ENCODE assay signal across 8 mouse cellular contexts in genomic region chr19:24300994-24301767, GRCm38 (mm10). TPM values are rescaled to one million over a fixed set of nuclear protein-coding genes. Genes with fewer than 3 reads are reported as not detected.
DNase-seq lines count a peak whose midpoint lies in the region; ATAC-seq and TF ChIP-seq lines count a peak whose summit lies in the region.

No protein-coding gene starts in this region.

- H3K36me3 ChIP-seq in limb, embryonic 14.5 days (ENCODE audit: control insufficient read depth, insufficient read depth, low read length): no peaks in the 10 kb centered on the region
- no peaks in the 10 kb centered on the region for H3K36me3 ChIP-seq in midbrain, embryonic 15.5 days (replicated peaks)

- TF ChIP-seq POLR2A in limb, embryonic 14.5 days (IDR thresholded peaks at IDR 0.05; ENCODE audit: borderline replicate concordance, extremely low read depth, insufficient read depth, insufficient read length): 0 out of 2 replicates have a peak, but pooled peaks have one; percentile 24

- WGBS in limb, embryonic 14.5 days: 8% methylated on average over 9 of the region's 9 CpGs
- under 1% methylated on average over 9 of the region's 9 CpGs for WGBS in midbrain, embryonic 15.5 days

- DNase-seq in 3T3-L1 (ENCODE audit: low read depth, low spot score): peak; percentile 86
- DNase-seq in adrenal gland, adult 2 months: peak; percentile 76
- DNase-seq in embryo, embryonic 9.5 days (ENCODE audit: extremely low spot score): peak; percentile 84
- DNase-seq in heart, adult 18-20 months: peak; percentile 57 to 82
- DNase-seq in kidney, adult 18-20 months: peak; percentile 60
- DNase-seq in limb, embryonic 14.5 days (ENCODE audit: low spot score): peak; percentile 67
- DNase-seq in spleen, adult 12 weeks (ENCODE audit: low spot score): peak; percentile 38

- H3K9me3 ChIP-seq in limb, embryonic 14.5 days (ENCODE audit: control insufficient read depth, low read length): no peaks in the 10 kb centered on the region
- H3K9me3 ChIP-seq in midbrain, embryonic 15.5 days: no peaks in the 10 kb centered on the region

- H3K27me3 ChIP-seq in limb, embryonic 14.5 days (ENCODE audit: control insufficient read depth, insufficient read depth, low read length): no peaks in the 10 kb centered on the region
- H3K27me3 ChIP-seq in midbrain, embryonic 15.5 days (replicated peaks): peaks cover 5% of the 10 kb centered on the region; the same call in 1 of the 2 replicates

- H3K4me1 ChIP-seq in limb, embryonic 14.5 days (ENCODE audit: control insufficient read depth, insufficient read depth, low read length): no peaks in the 10 kb centered on the region
- peaks cover 12% of the 10 kb centered on the region for H3K4me1 ChIP-seq in midbrain, embryonic 15.5 days

- peak; percentile 89 for ATAC-seq in limb, embryonic 14.5 days (ENCODE audit: low FRiP score, low read depth)
- peak; percentile 94 for ATAC-seq in midbrain, embryonic 15.5 days (replicated peaks)

- H3K27ac ChIP-seq in limb, embryonic 14.5 days (replicated peaks; ENCODE audit: low read depth, low read length): no peak overlapping the region
- 0 out of 2 replicates have a peak overlapping the region, but pooled peaks have one; percentile 31 for H3K27ac ChIP-seq in midbrain, embryonic 15.5 days

- H3K4me3 ChIP-seq in limb, embryonic 14.5 days (replicated peaks; ENCODE audit: low read length): 0 out of 2 replicates have a peak overlapping the region, but pooled peaks have one; percentile 4
- peak overlapping the region; percentile 27 for H3K4me3 ChIP-seq in midbrain, embryonic 15.5 days

- H3K4me2 ChIP-seq in limb, embryonic 14.5 days (replicated peaks; ENCODE audit: low read depth, low read length, severe bottlenecking): peak overlapping the region; percentile 26
- H3K4me2 ChIP-seq in midbrain, embryonic 15.5 days: peak overlapping the region; percentile 47

- H3K9ac ChIP-seq in limb, embryonic 14.5 days (ENCODE audit: low read depth, low read length, severe bottlenecking): no peak overlapping the region
- no peak overlapping the region for H3K9ac ChIP-seq in midbrain, embryonic 15.5 days

RNA-seq across cellular contexts. Expression of gene Fxn, which starts 20.8 kb away (rescaled TPM):
- total RNA-seq in adrenal gland, adult 2 months (2021): 10 to 100 TPM; 13.5 to 15.0 TPM
- 45.6 and 55.9 TPM in 2 replicates for polyA plus RNA-seq in adrenal gland, adult 2 months (2012; rRNA removed)
- total RNA-seq in heart, adult 18-20 months (2021): 10 to 100 TPM; 26.1 to 30.0 TPM
- 23.4 and 24.1 TPM in 2 replicates for polyA plus RNA-seq in limb, embryonic 14.5 days (2012; rRNA removed)
- polyA plus RNA-seq in limb, embryonic 14.5 days (2014; fragmentation: Nextera tagmentation; extraction: Ambion mirVana): 41.2 and 43.5 TPM in 2 replicates
- polyA plus RNA-seq in midbrain, embryonic 15.5 days (2015; fragmentation: Nextera tagmentation; extraction: Ambion mirVana): 38.1 and 40.9 TPM in 2 replicates
